Mouse (Mus musculus): Measurements from ENCODE around the gene Olfr554.
"Not testable (repeated sequence)": the region's sequence is repeated elsewhere in the genome, so short reads cannot be mapped to it uniquely, and the experiment has no call there.

The Olfr554 gene

GRCm38 (mm10) chr7:102638132-102638531 lies at the start of gene Olfr554:
Gene Olfr554, plus strand, starts transcription at chr7:102638432.
- DNase-seq (ENCODE audit: low read depth, low spot score), result no peak

- DNase-seq (ENCODE audit: low read depth, low spot score), result no peak
Observed at GRCm38 (mm10) chr7:102591786-102592185, 46.4 kb upstream of the Olfr554 start, which contains the start of gene Olfr551. Gene Olfr551, minus strand, starts transcription at chr7:102591886.

GRCm38 (mm10) chr7:102597378-102598031 lies 40.7 kb upstream of the Olfr554 start, which contains the start of gene Olfr552:
Gene Olfr552, plus strand, starts transcription at chr7:102597770.
- no peak for DNase-seq (ENCODE audit: low read depth, low spot score)

- no peak for DNase-seq (ENCODE audit: low read depth, low spot score)
Observed at GRCm38 (mm10) chr7:102618118-102618517, 20.1 kb upstream of the Olfr554 start, which contains the start of gene Olfr553. Gene Olfr553, minus strand, starts transcription at chr7:102618218.

GRCm38 (mm10) chr7:102619608-102620007 lies 18.6 kb upstream of the Olfr554 start:
- DNase-seq (ENCODE audit: low read depth, low spot score), result no peak

GRCm38 (mm10) chr7:102620368-102620767 lies 17.9 kb upstream of the Olfr554 start:
- DNase-seq (ENCODE audit: low read depth, low spot score), result not testable (repeated sequence)

GRCm38 (mm10) chr7:102636665-102637064 lies 1.6 kb upstream of the Olfr554 start:
- peak; percentile 82 for DNase-seq (ENCODE audit: low read depth, low spot score)

- DNase-seq (ENCODE audit: low read depth, low spot score), result not testable (repeated sequence)
Observed at GRCm38 (mm10) chr7:102644945-102645344, 6.7 kb downstream of the Olfr554 start.

GRCm38 (mm10) chr7:102658523-102658922 lies 20.3 kb downstream of the Olfr554 start, which contains the start of gene Olfr555:
Gene Olfr555, plus strand, starts transcription at chr7:102658823.
- DNase-seq (ENCODE audit: low read depth, low spot score), result no peak

GRCm38 (mm10) chr7:102664599-102664998 lies 26.4 kb downstream of the Olfr554 start, which contains the start of gene Olfr556:
Gene Olfr556, plus strand, starts transcription at chr7:102664899.
- no peak for DNase-seq (ENCODE audit: low read depth, low spot score)

GRCm38 (mm10) chr7:102665378-102665777 lies 27.1 kb downstream of the Olfr554 start:
- DNase-seq (ENCODE audit: low read depth, low spot score), result peak; percentile 22

GRCm38 (mm10) chr7:102676225-102676624 lies 38.0 kb downstream of the Olfr554 start:
- no peak for DNase-seq (ENCODE audit: low read depth, low spot score)

- DNase-seq (ENCODE audit: low read depth, low spot score), result no peak
Observed at GRCm38 (mm10) chr7:102681916-102682315, 43.7 kb downstream of the Olfr554 start.

GRCm38 (mm10) chr7:102686944-102687501 lies 48.8 kb downstream of the Olfr554 start, which contains the start of gene Trim68:
Gene Trim68, minus strand, starts transcription at chr7:102687327.
- peak; percentile 95 for DNase-seq (ENCODE audit: low read depth, low spot score)

All from CD4-positive, CD25-positive, alpha-beta regulatory T cell, adult 2 months (primary cell).